Mouse (Mus musculus) forebrain, embryonic 16.5 days (tissue): ENCODE data around the gene Etl4. TPM values are rescaled to one million over a fixed set of nuclear protein-coding genes. Genes with fewer than 3 reads are reported as not detected.

Experiments used
- ATAC-seq: fragments of 200-750 bp; cut with Nextera tagmentation; 2 replicates; pipeline ENCODE4 v1.8.0; 2017; ENCODE audit warnings: mild to moderate bottlenecking, moderate library complexity
- H3K27ac ChIP-seq: fragments of 300-500 bp; sonication (generic); 2 replicates; pipeline ENCODE4 v1.5.1; 2014; ENCODE audit warnings: low read length, control low read depth
- H3K27me3 ChIP-seq: fragments of 300-500 bp; sonication (generic); replicated peaks from 2 replicates; pipeline ENCODE4 v1.6.1; 2014; ENCODE audit warnings: low read length; ENCODE audit not compliant: control insufficient read depth, insufficient read depth
- H3K36me3 ChIP-seq: fragments of 300-500 bp; sonication (generic); 2 replicates; pipeline ENCODE4 v1.6.1; 2014; ENCODE audit not compliant: control insufficient read depth, insufficient read depth
- H3K4me1 ChIP-seq: fragments of 300-500 bp; sonication (generic); replicated peaks from 2 replicates; pipeline ENCODE4 v1.6.1; 2014; ENCODE audit warnings: low read length; ENCODE audit not compliant: control insufficient read depth, insufficient read depth
- H3K4me2 ChIP-seq: fragments of 300-500 bp; sonication (generic); 2 replicates; pipeline ENCODE4 v1.6.1; 2014; ENCODE audit warnings: mild to moderate bottlenecking, low read length, control low read depth
- H3K4me3 ChIP-seq: fragments of 300-500 bp; sonication (generic); replicated peaks from 2 replicates; pipeline ENCODE4 v1.5.1; 2014; ENCODE audit warnings: mild to moderate bottlenecking, low read length, control low read depth
- H3K9ac ChIP-seq: fragments of 300-500 bp; sonication (generic); replicated peaks from 2 replicates; pipeline ENCODE4 v1.6.1; 2014; ENCODE audit warnings: low read depth, low read length, control low read depth
- H3K9me3 ChIP-seq: fragments of 300-500 bp; sonication (generic); 2 replicates; pipeline ENCODE4 v1.6.1; 2016; ENCODE audit warnings: low read length; ENCODE audit not compliant: control insufficient read depth
- WGBS: fragments of 180-500 bp; shearing (Covaris S2); extraction: QIAGEN DNeasy Blood & Tissue Kit; methylation state at CpG from one replicate; pipeline ENCODE4 v1.1.7; 2014; 5-methylcytosine and 5-hydroxymethylcytosine counted together
- polyA plus RNA-seq: library from polyadenylated mRNA; unstranded; fragments of >200 nt; fragmentation: Nextera tagmentation; extraction: Ambion mirVana; gene quantifications from 2 replicates; pipeline ENCODE4 v1.2.1, GENCODE M21; 2015

Etl4 gene
- polyA plus RNA-seq, 1 experiment from 2014 or later = 16.5 TPM

- no peak for ATAC-seq
- no peak overlapping the region for H3K9ac ChIP-seq
- no peak overlapping the region for H3K27ac ChIP-seq
- no peaks in the 10 kb centered on the region for H3K27me3 ChIP-seq
- no peaks in the 10 kb centered on the region for H3K9me3 ChIP-seq
- no peaks in the 10 kb centered on the region for H3K4me1 ChIP-seq
- H3K4me3 ChIP-seq = no peak overlapping the region
- H3K4me2 ChIP-seq = no peak overlapping the region
- no peaks in the 10 kb centered on the region for H3K36me3 ChIP-seq
- 15% methylated on average over 3 of the region's 3 CpGs for WGBS
Observed at GRCm38 (mm10) chr2:20689389-20689788, 779.8 kb downstream of the Etl4 start.

- no peaks in the 10 kb centered on the region for H3K36me3 ChIP-seq
- no peak for ATAC-seq
- no peak overlapping the region for H3K4me2 ChIP-seq
- H3K27ac ChIP-seq = no peak overlapping the region
- no peak overlapping the region for H3K9ac ChIP-seq
- no peaks in the 10 kb centered on the region for H3K4me1 ChIP-seq
- no peaks in the 10 kb centered on the region for H3K9me3 ChIP-seq
- H3K27me3 ChIP-seq = no peaks in the 10 kb centered on the region
- WGBS = 91% methylated on average over 3 of the region's 3 CpGs
- H3K4me3 ChIP-seq = no peak overlapping the region
Observed at GRCm38 (mm10) chr2:20692898-20693297, 783.3 kb downstream of the Etl4 start.

GRCm38 (mm10) chr2:20693772-20694171 lies 784.2 kb downstream of the Etl4 start:
- 82% methylated on average over 1 of the region's 1 CpGs for WGBS
- no peak for ATAC-seq
- H3K27me3 ChIP-seq = no peaks in the 10 kb centered on the region
- no peaks in the 10 kb centered on the region for H3K4me1 ChIP-seq
- H3K4me3 ChIP-seq = no peak overlapping the region
- H3K36me3 ChIP-seq = no peaks in the 10 kb centered on the region
- H3K9ac ChIP-seq = no peak overlapping the region
- no peak overlapping the region for H3K27ac ChIP-seq
- H3K4me2 ChIP-seq = no peak overlapping the region
- H3K9me3 ChIP-seq = no peaks in the 10 kb centered on the region

- Histone ChIP-seq H3K27ac (no peak overlapping the region), H3K27me3 (no peaks in the 10 kb centered on the region), H3K9ac (no peak overlapping the region), H3K36me3 (no peaks in the 10 kb centered on the region), H3K4me2 (no peak overlapping the region), H3K9me3 (no peaks in the 10 kb centered on the region), H3K4me1 (no peaks in the 10 kb centered on the region), H3K4me3 (no peak overlapping the region)
- 78% methylated on average over 1 of the region's 1 CpGs for WGBS
- ATAC-seq = no peak
Observed at GRCm38 (mm10) chr2:20697719-20698118, 788.1 kb downstream of the Etl4 start.

- 91% methylated on average over 4 of the region's 4 CpGs for WGBS
- Histone ChIP-seq H3K4me2 (no peak overlapping the region), H3K27ac (no peak overlapping the region), H3K4me3 (no peak overlapping the region), H3K4me1 (no peaks in the 10 kb centered on the region), H3K9ac (no peak overlapping the region), H3K36me3 (no peaks in the 10 kb centered on the region), H3K9me3 (no peaks in the 10 kb centered on the region), H3K27me3 (no peaks in the 10 kb centered on the region)
- ATAC-seq = no peak
Observed at GRCm38 (mm10) chr2:20705110-20705509, 795.5 kb downstream of the Etl4 start.

GRCm38 (mm10) chr2:20710589-20710988 lies 801.0 kb downstream of the Etl4 start:
- ATAC-seq = no peak
- Histone ChIP-seq H3K36me3 (no peaks in the 10 kb centered on the region), H3K9ac (no peak overlapping the region), H3K4me1 (no peaks in the 10 kb centered on the region), H3K4me2 (no peak overlapping the region), H3K4me3 (no peak overlapping the region), H3K27me3 (no peaks in the 10 kb centered on the region), H3K9me3 (no peaks in the 10 kb centered on the region), H3K27ac (no peak overlapping the region)
- WGBS = 86% methylated on average over 7 of the region's 7 CpGs

GRCm38 (mm10) chr2:20711024-20711423 lies 801.4 kb downstream of the Etl4 start:
- 76% methylated on average over 2 of the region's 2 CpGs for WGBS
- H3K9ac ChIP-seq = no peak overlapping the region
- no peaks in the 10 kb centered on the region for H3K4me1 ChIP-seq
- no peaks in the 10 kb centered on the region for H3K9me3 ChIP-seq
- no peak overlapping the region for H3K27ac ChIP-seq
- no peak overlapping the region for H3K4me3 ChIP-seq
- ATAC-seq = no peak
- H3K4me2 ChIP-seq = no peak overlapping the region
- H3K27me3 ChIP-seq = no peaks in the 10 kb centered on the region
- no peaks in the 10 kb centered on the region for H3K36me3 ChIP-seq

- Histone ChIP-seq H3K9me3 (no peaks in the 10 kb centered on the region), H3K9ac (no peak overlapping the region), H3K36me3 (no peaks in the 10 kb centered on the region), H3K27me3 (no peaks in the 10 kb centered on the region), H3K4me2 (no peak overlapping the region), H3K4me3 (no peak overlapping the region), H3K4me1 (peaks cover 10% of the 10 kb centered on the region), H3K27ac (no peak overlapping the region)
- ATAC-seq = no peak
- 90% methylated on average over 4 of the region's 4 CpGs for WGBS
Observed at GRCm38 (mm10) chr2:20719105-20719504, 809.5 kb downstream of the Etl4 start.

- Histone ChIP-seq H3K9ac (no peak overlapping the region), H3K36me3 (no peaks in the 10 kb centered on the region), H3K4me3 (no peak overlapping the region), H3K27me3 (no peaks in the 10 kb centered on the region), H3K4me1 (peaks cover 10% of the 10 kb centered on the region), H3K9me3 (no peaks in the 10 kb centered on the region), H3K27ac (no peak overlapping the region), H3K4me2 (no peak overlapping the region)
- ATAC-seq = no peak
- 93% methylated on average over 3 of the region's 3 CpGs for WGBS
Observed at GRCm38 (mm10) chr2:20721098-20721497, 811.5 kb downstream of the Etl4 start.
